Mouse (Mus musculus) MEL (cell line): ENCODE data around the gene Jdp2.

ENCODE experiments used
- BHLHE40 ChIP-seq: IDR thresholded peaks from 2 replicates; pipeline ENCODE4 v1.6.1; 2012; ENCODE audit warnings: low read depth, mild to moderate bottlenecking, inconsistent platforms, low read length, improper control_type of control experiment, borderline replicate concordance
- CTCF ChIP-seq, 3 experiments: IDR thresholded peaks in 2 of 3; conservative IDR thresholded peaks in 1 of 3; 2 replicates each; pipeline ENCODE4 v1.5.1; 2011 to 2012; ENCODE audit warnings: low read length in 3 of 3, low read depth in 2 of 3, mild to moderate bottlenecking in 2 of 3, improper control_type of control experiment in 1 of 3, inconsistent platforms in 1 of 3, mixed read lengths in 1 of 3, moderate library complexity in 1 of 3; ENCODE audit not compliant: control insufficient read depth in 1 of 3, insufficient read depth in 1 of 3, poor library complexity in 1 of 3, severe bottlenecking in 1 of 3
- EP300 ChIP-seq, 2 experiments: IDR thresholded peaks; 2 replicates each; pipeline ENCODE4 v1.6.1; 2011; ENCODE audit warnings: improper control_type of control experiment in 2 of 2, low read length in 2 of 2, low read depth in 1 of 2, mild to moderate bottlenecking in 1 of 2
- GABPA ChIP-seq: IDR thresholded peaks from 2 replicates; pipeline ENCODE4 v1.6.1; 2012; ENCODE audit warnings: low read depth, mild to moderate bottlenecking, inconsistent platforms, low read length, improper control_type of control experiment, moderate library complexity
- MAX ChIP-seq: IDR thresholded peaks from 2 replicates; pipeline ENCODE4 v1.6.1; 2011; ENCODE audit warnings: low read length, improper control_type of control experiment
- NELFE ChIP-seq: IDR thresholded peaks from 2 replicates; pipeline ENCODE4 v1.6.1; 2011; ENCODE audit warnings: low read depth, low read length, improper control_type of control experiment
- POLR2A ChIP-seq, 2 experiments: IDR thresholded peaks; 2 replicates each; pipeline ENCODE4 v1.6.1; 2011 to 2012; ENCODE audit warnings: low read length in 2 of 2, mild to moderate bottlenecking in 2 of 2, control low read depth in 1 of 2, improper control_type of control experiment in 1 of 2, low read depth in 1 of 2, moderate library complexity in 1 of 2; ENCODE audit not compliant: control insufficient read depth in 1 of 2, insufficient read depth in 1 of 2, poor library complexity in 1 of 2
- POLR2AphosphoS2 ChIP-seq: IDR thresholded peaks from 2 replicates; pipeline ENCODE4 v1.6.1; 2011; ENCODE audit warnings: low read length, improper control_type of control experiment
- TCF12 ChIP-seq: IDR thresholded peaks from 2 replicates; pipeline ENCODE4 v1.6.1; 2014; ENCODE audit warnings: low read depth, mild to moderate bottlenecking, inconsistent platforms, low read length, improper control_type of control experiment, moderate library complexity
- UBTF ChIP-seq: IDR thresholded peaks from 2 replicates; pipeline ENCODE4 v1.6.1; 2012; ENCODE audit warnings: low read depth, mild to moderate bottlenecking, inconsistent platforms, low read length, improper control_type of control experiment, moderate library complexity, borderline replicate concordance; ENCODE audit not compliant: insufficient read depth
- USF1 ChIP-seq: IDR thresholded peaks from 2 replicates; pipeline ENCODE4 v1.6.1; 2014; ENCODE audit warnings: low read depth, mild to moderate bottlenecking, inconsistent platforms, low read length, improper control_type of control experiment, moderate library complexity
- ZC3H11A ChIP-seq: IDR thresholded peaks from 2 replicates; pipeline ENCODE4 v1.6.1; 2012; ENCODE audit warnings: low read depth, mild to moderate bottlenecking, inconsistent platforms, low read length, improper control_type of control experiment
- ZMIZ1 ChIP-seq: IDR thresholded peaks from 2 replicates; pipeline ENCODE4 v1.6.1; 2012; ENCODE audit warnings: low read depth, mild to moderate bottlenecking, inconsistent platforms, low read length, improper control_type of control experiment, moderate library complexity

DNA sequence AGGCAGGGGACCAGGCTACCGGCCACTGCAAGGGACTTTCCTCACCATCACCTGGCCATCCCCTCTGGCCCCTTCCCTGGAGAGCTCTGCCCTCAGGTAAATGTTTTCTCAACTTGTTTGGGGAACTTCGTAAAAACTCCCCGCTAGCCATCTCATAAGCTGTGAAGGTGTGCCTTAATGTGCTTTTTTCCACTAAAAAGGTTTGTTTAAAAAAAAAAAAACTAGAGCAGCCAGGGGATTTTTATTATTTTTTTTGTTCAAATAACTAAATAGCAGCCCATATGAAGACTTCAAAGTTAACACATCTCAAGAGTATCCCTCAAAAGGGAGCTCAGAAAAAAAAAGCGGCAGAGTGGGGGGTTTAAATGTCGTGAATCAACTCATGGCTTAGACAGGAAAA is 80.3 kb downstream of the Jdp2 start:
- TF ChIP-seq POLR2A (IDR thresholded peaks at IDR 0.05; ENCODE audit: control insufficient read depth in 1 of 2, insufficient read depth in 1 of 2, low read depth in 1 of 2, low read length in 2 of 2, poor library complexity in 1 of 2) (no peak), USF1 (no peak), TCF12 (no peak), CTCF (IDR thresholded peaks at IDR 0.05 in 2 of 3, conservative IDR thresholded peaks at IDR 0.05 in 1 of 3; ENCODE audit: control insufficient read depth in 1 of 3, insufficient read depth in 1 of 3, low read depth in 2 of 3, low read length in 3 of 3, poor library complexity in 1 of 3, severe bottlenecking in 1 of 3) (no peak), ZC3H11A (no peak), NELFE (no peak), POLR2AphosphoS2 (no peak), BHLHE40 (no peak), MAX (no peak), EP300 (IDR thresholded peaks at IDR 0.05; ENCODE audit: low read depth in 1 of 2, low read length in 2 of 2) (no peak), GABPA (no peak), UBTF (no peak), ZMIZ1 (no peak)
